Mouse (Mus musculus) midbrain, embryonic 14.5 days (tissue): ENCODE measurements around the gene Bicra. TPM values are rescaled to one million over a fixed set of nuclear protein-coding genes. Genes with fewer than 3 reads are reported as not detected.

Experiments
- ATAC-seq: fragments of 200-750 bp; cut with Nextera tagmentation; 2 replicates; pipeline ENCODE4 v1.8.0; 2017; ENCODE audit warnings: moderate number of reproducible peaks, moderate library complexity; ENCODE audit not compliant: low FRiP score, low TSS enrichment
- DNase-seq: peaks from one replicate; pipeline ENCODE4 v3.0.0-alpha.2; 2015
- H3K27ac ChIP-seq: fragments of 300-500 bp; sonication (generic); replicated peaks from 2 replicates; pipeline ENCODE4 v1.5.1; 2014; ENCODE audit warnings: mild to moderate bottlenecking, low read depth, low read length, moderate library complexity
- H3K27me3 ChIP-seq: fragments of 300-500 bp; sonication (generic); 2 replicates; pipeline ENCODE4 v1.6.1; 2014; ENCODE audit warnings: low read length, control low read depth, mixed read lengths; ENCODE audit not compliant: control insufficient read depth, insufficient read depth
- H3K36me3 ChIP-seq: fragments of 300-500 bp; sonication (generic); 2 replicates; pipeline ENCODE4 v1.6.1; 2014; ENCODE audit warnings: low read length, control low read depth; ENCODE audit not compliant: control insufficient read depth, insufficient read depth
- H3K4me1 ChIP-seq: fragments of 300-500 bp; sonication (generic); 2 replicates; pipeline ENCODE4 v1.6.1; 2014; ENCODE audit warnings: mild to moderate bottlenecking, antibody characterized with exemption, low read length, control low read depth; ENCODE audit not compliant: control insufficient read depth, insufficient read depth
- H3K4me2 ChIP-seq: fragments of 300-500 bp; sonication (generic); 2 replicates; pipeline ENCODE4 v1.6.1; 2014; ENCODE audit warnings: mild to moderate bottlenecking, low read length, moderate library complexity
- H3K4me3 ChIP-seq: fragments of 300-500 bp; sonication (generic); replicated peaks from 2 replicates; pipeline ENCODE4 v1.5.1; 2014; ENCODE audit warnings: low read depth, low read length
- H3K9ac ChIP-seq: fragments of 300-500 bp; sonication (generic); replicated peaks from 2 replicates; pipeline ENCODE4 v1.6.1; 2014; ENCODE audit warnings: mild to moderate bottlenecking, low read length, moderate library complexity
- H3K9me3 ChIP-seq: fragments of 300-500 bp; sonication (generic); 2 replicates; pipeline ENCODE4 v1.6.1; 2016; ENCODE audit warnings: low read length, control low read depth, mixed read lengths; ENCODE audit not compliant: control insufficient read depth
- whole genome bisulfite sequencing: fragments of 180-500 bp; shearing (Covaris S2); extraction: QIAGEN DNeasy Blood & Tissue Kit; methylation state at CpG from one replicate; pipeline ENCODE4 v1.1.7; 2014; 5-methylcytosine and 5-hydroxymethylcytosine counted together
- polyA plus RNA-seq: library from polyadenylated mRNA; unstranded; fragments of >200 nt; fragmentation: Nextera tagmentation; extraction: Ambion mirVana; gene quantifications from 2 replicates; pipeline ENCODE4 v1.2.1, GENCODE M21; 2014

Bicra gene
- polyA plus RNA-seq, 1 experiment from 2014 or later: 9.0 TPM

- H3K27me3 ChIP-seq: no peaks in the 10 kb centered on the region
- H3K36me3 ChIP-seq: peaks cover 42% of the 10 kb centered on the region
- H3K4me1 ChIP-seq: peaks cover 10% of the 10 kb centered on the region
- 0 out of 2 replicates have a peak overlapping the region, but pooled peaks have one; percentile 93 for H3K27ac ChIP-seq
- H3K9me3 ChIP-seq: no peaks in the 10 kb centered on the region
- H3K4me3 ChIP-seq: peak overlapping the region; percentile 69
- no peak for ATAC-seq
- DNase-seq: no peak
- 7% methylated on average over 8 of the region's 8 CpGs for WGBS
- peak overlapping the region; percentile 84 for H3K4me2 ChIP-seq
- H3K9ac ChIP-seq: peak overlapping the region; percentile 66
Observed at GRCm38 (mm10) chr7:15945211-15945610, 102.5 kb downstream of the Bicra start.

DNA sequence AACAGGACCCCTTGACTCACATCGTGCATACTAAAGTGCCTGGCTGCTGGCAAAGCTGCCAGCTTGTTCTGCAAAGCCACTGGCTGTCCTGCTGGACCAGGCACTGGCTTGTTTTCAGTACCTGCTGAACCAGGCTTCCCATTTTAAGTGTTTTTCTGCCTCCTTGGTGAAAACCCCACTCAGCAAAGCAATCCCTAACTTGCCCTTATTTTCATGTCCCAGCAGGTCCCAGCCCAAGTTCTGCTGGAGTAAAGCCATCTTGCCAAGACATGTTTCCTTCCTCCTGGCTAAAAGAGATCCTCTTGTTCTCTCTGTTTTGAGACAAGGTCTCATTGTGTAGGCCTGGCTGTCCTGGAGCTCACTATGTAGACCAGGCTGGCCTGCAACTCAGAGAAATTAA is 103.4 kb downstream of the Bicra start:
- H3K4me3 ChIP-seq: no peak overlapping the region
- 0 out of 2 replicates have a peak overlapping the region, but pooled peaks have one; percentile 66 for H3K9ac ChIP-seq

GRCm38 (mm10) chr7:15938621-15939020 is 109.1 kb downstream of the Bicra start:
- WGBS: 95% methylated on average over 3 of the region's 3 CpGs
- H3K9me3 ChIP-seq: no peaks in the 10 kb centered on the region
- no peaks in the 10 kb centered on the region for H3K4me1 ChIP-seq
- no peak overlapping the region for H3K4me2 ChIP-seq
- H3K4me3 ChIP-seq: no peak overlapping the region
- no peak for DNase-seq
- H3K9ac ChIP-seq: no peak overlapping the region
- H3K27me3 ChIP-seq: no peaks in the 10 kb centered on the region
- no peak for ATAC-seq
- H3K36me3 ChIP-seq: peaks cover 86% of the 10 kb centered on the region
- H3K27ac ChIP-seq: no peak overlapping the region

More for the DNA sequence above, 103.4 kb downstream of the Bicra start:
- WGBS: 100% methylated on average over 1 of the region's 1 CpGs
- Histone ChIP-seq H3K9me3 (no peaks in the 10 kb centered on the region), H3K27me3 (no peaks in the 10 kb centered on the region), H3K4me1 (peaks cover 10% of the 10 kb centered on the region), H3K4me2 (peak overlapping the region; percentile 84), H3K27ac (no peak overlapping the region), H3K36me3 (peaks cover 51% of the 10 kb centered on the region)
- no peak for DNase-seq
- no peak for ATAC-seq

DNA sequence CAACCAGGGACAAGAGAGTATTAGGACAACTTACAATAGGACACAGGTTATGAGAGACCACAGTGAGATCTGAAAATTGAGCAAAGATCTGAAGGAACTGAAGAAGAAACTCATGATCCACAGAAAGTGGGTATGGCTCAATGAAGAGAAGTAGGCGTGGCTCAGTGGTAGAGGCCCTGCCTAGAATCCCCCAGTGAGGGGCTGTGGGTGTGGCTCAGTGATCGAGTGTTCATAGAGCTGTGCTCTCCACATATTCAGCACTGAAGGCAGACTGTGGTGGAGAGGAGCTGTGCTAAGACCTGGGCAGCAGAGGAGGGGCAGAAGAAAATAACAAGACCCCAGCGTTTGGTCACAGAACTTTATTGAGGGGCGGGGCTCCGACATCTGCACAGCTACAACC is 110.2 kb downstream of the Bicra start:
- H3K27me3 ChIP-seq: no peaks in the 10 kb centered on the region
- H3K36me3 ChIP-seq: peaks cover 74% of the 10 kb centered on the region
- no peak overlapping the region for H3K9ac ChIP-seq
- H3K4me3 ChIP-seq: no peak overlapping the region
- no peak for DNase-seq
- H3K4me1 ChIP-seq: no peaks in the 10 kb centered on the region
- H3K4me2 ChIP-seq: no peak overlapping the region
- no peak overlapping the region for H3K27ac ChIP-seq
- ATAC-seq: no peak
- no peaks in the 10 kb centered on the region for H3K9me3 ChIP-seq
- WGBS: 96% methylated on average over 5 of the region's 5 CpGs

- Histone ChIP-seq H3K27ac (no peak overlapping the region), H3K9me3 (no peaks in the 10 kb centered on the region), H3K4me1 (no peaks in the 10 kb centered on the region), H3K36me3 (peaks cover 36% of the 10 kb centered on the region), H3K4me2 (no peak overlapping the region), H3K9ac (no peak overlapping the region), H3K4me3 (no peak overlapping the region), H3K27me3 (no peaks in the 10 kb centered on the region)
- WGBS: 71% methylated on average over 16 of the region's 16 CpGs
- ATAC-seq (no peak), DNase-seq (no peak)
Observed at GRCm38 (mm10) chr7:15933437-15934359, 114.0 kb downstream of the Bicra start.

- Histone ChIP-seq H3K4me2 (no peak overlapping the region), H3K4me3 (no peak overlapping the region), H3K36me3 (peaks cover 16% of the 10 kb centered on the region), H3K4me1 (no peaks in the 10 kb centered on the region), H3K9me3 (no peaks in the 10 kb centered on the region), H3K27me3 (no peaks in the 10 kb centered on the region), H3K27ac (no peak overlapping the region), H3K9ac (no peak overlapping the region)
- WGBS: 92% methylated on average over 3 of the region's 3 CpGs
- no peak for DNase-seq
- no peak for ATAC-seq
Observed at GRCm38 (mm10) chr7:15931635-15932034, 116.1 kb downstream of the Bicra start.

DNA sequence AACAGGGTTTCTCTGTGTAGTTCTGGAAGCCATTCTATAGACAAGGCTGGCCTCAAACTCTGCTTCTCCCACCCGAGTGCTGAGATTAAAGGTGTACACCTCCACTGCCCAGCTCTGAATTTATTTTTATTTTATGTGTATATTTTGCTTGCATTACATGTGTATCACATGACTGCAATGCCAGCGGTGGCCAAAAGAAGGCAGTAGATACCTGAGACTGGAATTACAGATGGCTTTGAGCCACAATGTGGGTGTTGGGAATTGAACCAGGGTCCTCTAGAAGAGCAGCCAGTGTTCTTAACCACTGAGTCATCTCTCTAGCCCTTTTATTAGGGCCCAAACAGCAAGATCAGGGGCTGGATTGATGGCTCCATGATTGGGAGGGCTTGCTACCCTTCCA is 117.2 kb downstream of the Bicra start:
- 63% methylated on average over 2 of the region's 2 CpGs for WGBS
- ATAC-seq (no peak), DNase-seq (no peak)
- Histone ChIP-seq H3K9ac (no peak overlapping the region), H3K36me3 (0 out of 2 replicates have a peak, but pooled peaks cover 5% of the 10 kb centered on the region), H3K27ac (no peak overlapping the region), H3K4me3 (no peak overlapping the region), H3K27me3 (no peaks in the 10 kb centered on the region), H3K4me2 (no peak overlapping the region), H3K4me1 (no peaks in the 10 kb centered on the region), H3K9me3 (no peaks in the 10 kb centered on the region)

GRCm38 (mm10) chr7:15929910-15930309 is 117.8 kb downstream of the Bicra start:
- H3K27me3 ChIP-seq: no peaks in the 10 kb centered on the region
- H3K27ac ChIP-seq: no peak overlapping the region
- H3K9me3 ChIP-seq: no peaks in the 10 kb centered on the region
- H3K4me2 ChIP-seq: no peak overlapping the region
- ATAC-seq: no peak; the same call in 1 of the 2 replicates
- no peaks in the 10 kb centered on the region for H3K4me1 ChIP-seq
- H3K4me3 ChIP-seq: no peak overlapping the region
- no peaks in the 10 kb centered on the region for H3K36me3 ChIP-seq
- 38% methylated on average over 4 of the region's 4 CpGs for WGBS
- no peak overlapping the region for H3K9ac ChIP-seq
- DNase-seq: peak; percentile 30
